ENCODE assay signal across 29 mouse cellular contexts in the genomic region with DNA sequence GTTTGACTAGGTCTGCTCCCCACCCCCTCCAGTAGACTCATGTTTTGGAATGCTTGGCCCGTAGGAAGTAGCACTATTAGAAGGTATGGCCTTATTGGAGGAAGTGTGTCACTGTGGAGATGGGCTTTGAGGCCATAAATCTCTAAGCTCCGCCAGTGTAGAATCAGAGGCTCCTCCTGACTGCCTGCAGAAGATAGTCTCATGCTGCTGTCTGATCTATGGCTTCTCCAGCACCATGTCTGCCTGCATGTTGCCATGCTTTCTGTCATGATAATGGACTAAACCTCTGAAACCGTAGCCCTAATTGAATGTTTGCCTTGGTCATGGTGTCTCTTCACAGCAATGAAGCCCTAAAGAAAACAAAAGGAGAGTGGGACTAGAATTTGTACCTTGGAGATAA. TPM values are rescaled to one million over a fixed set of nuclear protein-coding genes. Genes with fewer than 3 reads are reported as not detected.
DNase-seq lines count a peak whose midpoint lies in the region; ATAC-seq and TF ChIP-seq lines count a peak whose summit lies in the region.
"Had no signal": no experiment of that assay in that cellular context is flagged by ENCODE, and none has a peak within 500 bp of the region (broad histone marks: within the 10 kb centered on the region; RNA-seq: fewer than 3 reads in every experiment).

No protein-coding gene starts in this region.

- H3K4me1 ChIP-seq in heart, embryonic 16.5 days (ENCODE audit: control insufficient read depth, insufficient read depth, low read length) = peaks cover 11% of the 10 kb centered on the region; the same call in 1 of the 2 replicates
- peaks cover 10% of the 10 kb centered on the region; the same call in 1 of the 2 replicates for H3K4me1 ChIP-seq in midbrain, embryonic 15.5 days
- peaks cover 4% of the 10 kb centered on the region; the same call in 1 of the 2 replicates for H3K4me1 ChIP-seq in midbrain, embryonic 14.5 days (ENCODE audit: control insufficient read depth, insufficient read depth, low read length)
- H3K4me1 ChIP-seq: hindbrain, embryonic 10.5 days had no signal

- H3K27ac ChIP-seq in heart, embryonic 16.5 days (ENCODE audit: low read length) = 0 out of 2 replicates have a peak overlapping the region, but pooled peaks have one; percentile 4
- peak overlapping the region; percentile 59 for H3K27ac ChIP-seq in layer of hippocampus, adult 2 months
- 0 out of 2 replicates have a peak overlapping the region, but pooled peaks have one; percentile 34 for H3K27ac ChIP-seq in midbrain, embryonic 15.5 days
- H3K27ac ChIP-seq in midbrain, embryonic 14.5 days (replicated peaks; ENCODE audit: low read depth, low read length) = no peak overlapping the region
- H3K27ac ChIP-seq: heart, embryonic 10.5 days; hindbrain, embryonic 10.5 days; hindbrain, embryonic 15.5 days; limb, embryonic 12.5 days; liver, embryonic 14.5 days; midbrain, embryonic 13.5 days; neural tube, embryonic 13.5 days had no signal

- DNase-seq in heart, adult 18-20 months = no peak
- DNase-seq in layer of hippocampus, adult 2 months (ENCODE audit: low spot score in 2 of 2) = no peak
- DNase-seq in layer of hippocampus, postnatal 10 days (ENCODE audit: low spot score in 2 of 2) = no peak
- no peak for DNase-seq in midbrain, embryonic 14.5 days
- no peak for DNase-seq in adrenal gland, adult 2 months
- DNase-seq: adrenal gland, postnatal 36 days; cerebellum, adult 18-20 months; cerebellum, postnatal 10 days; heart, postnatal 10 days; kidney, adult 8-10 months; kidney, postnatal 36 days; lung, adult 2 months; lung, postnatal 14 days; right cerebral cortex, postnatal 4 days; thymus, adult 2 months; thymus, postnatal 36 days had no signal

- H3K27me3 ChIP-seq in heart, embryonic 16.5 days (ENCODE audit: control insufficient read depth, insufficient read depth, low read length) = no peaks in the 10 kb centered on the region
- H3K27me3 ChIP-seq in midbrain, embryonic 15.5 days (replicated peaks) = no peaks in the 10 kb centered on the region
- no peaks in the 10 kb centered on the region for H3K27me3 ChIP-seq in midbrain, embryonic 14.5 days (ENCODE audit: control insufficient read depth, insufficient read depth, low read length)
- H3K27me3 ChIP-seq: hindbrain, embryonic 15.5 days; limb, embryonic 12.5 days; midbrain, embryonic 13.5 days; neural tube, embryonic 13.5 days had no signal

- ATAC-seq in heart, embryonic 16.5 days (replicated peaks; ENCODE audit: extremely low read depth, insufficient read depth, low FRiP score) = no peak
- ATAC-seq in midbrain, embryonic 15.5 days (replicated peaks) = no peak
- ATAC-seq in midbrain, embryonic 14.5 days (ENCODE audit: low FRiP score, low TSS enrichment) = no peak
- ATAC-seq in megakaryocyte-erythroid progenitor cell, adult 5-6 weeks (replicated peaks; ENCODE audit: low FRiP score, low TSS enrichment, poor library complexity, severe bottlenecking) = peak; percentile 70
- ATAC-seq: forebrain, embryonic 16.5 days; inflammation-experienced regulatory T-cells, adult 6 months; midbrain, embryonic 13.5 days had no signal

- no peak overlapping the region for H3K9ac ChIP-seq in heart, embryonic 16.5 days (ENCODE audit: low read length)
- H3K9ac ChIP-seq in midbrain, embryonic 15.5 days = no peak overlapping the region
- H3K9ac ChIP-seq in midbrain, embryonic 14.5 days (replicated peaks; ENCODE audit: low read length) = no peak overlapping the region
- H3K9ac ChIP-seq: hindbrain, embryonic 15.5 days; limb, embryonic 12.5 days; liver, embryonic 14.5 days; midbrain, embryonic 13.5 days; neural tube, embryonic 13.5 days had no signal

- H3K36me3 ChIP-seq in heart, embryonic 16.5 days (ENCODE audit: control insufficient read depth, insufficient read depth) = no peaks in the 10 kb centered on the region
- no peaks in the 10 kb centered on the region for H3K36me3 ChIP-seq in midbrain, embryonic 15.5 days (replicated peaks)
- no peaks in the 10 kb centered on the region for H3K36me3 ChIP-seq in midbrain, embryonic 14.5 days (ENCODE audit: control insufficient read depth, insufficient read depth, low read length)
- H3K36me3 ChIP-seq: heart, embryonic 10.5 days; hindbrain, embryonic 15.5 days; midbrain, embryonic 13.5 days; neural tube, embryonic 13.5 days had no signal

- H3K4me3 ChIP-seq in heart, embryonic 16.5 days (ENCODE audit: low read length) = no peak overlapping the region
- no peak overlapping the region for H3K4me3 ChIP-seq in layer of hippocampus, adult 2 months
- no peak overlapping the region for H3K4me3 ChIP-seq in midbrain, embryonic 15.5 days
- no peak overlapping the region for H3K4me3 ChIP-seq in midbrain, embryonic 14.5 days (replicated peaks; ENCODE audit: low read depth, low read length)
- H3K4me3 ChIP-seq: erythroblast, embryonic 14.5 days; heart, embryonic 10.5 days; hindbrain, embryonic 10.5 days; hindbrain, embryonic 15.5 days; limb, embryonic 12.5 days; midbrain, embryonic 13.5 days; neural tube, embryonic 13.5 days had no signal

- TF ChIP-seq CTCF in layer of hippocampus, adult 2 months (conservative IDR thresholded peaks at IDR 0.05) = no peak

- WGBS in heart, embryonic 16.5 days = 54% methylated on average over 3 of the region's 3 CpGs
- WGBS in midbrain, embryonic 15.5 days = 70% methylated on average over 3 of the region's 3 CpGs
- 76% methylated on average over 3 of the region's 3 CpGs for WGBS in midbrain, embryonic 14.5 days

- no peaks in the 10 kb centered on the region for H3K9me3 ChIP-seq in heart, embryonic 16.5 days (replicated peaks; ENCODE audit: control insufficient read depth, low read length)
- no peaks in the 10 kb centered on the region for H3K9me3 ChIP-seq in midbrain, embryonic 15.5 days
- no peaks in the 10 kb centered on the region for H3K9me3 ChIP-seq in midbrain, embryonic 14.5 days (ENCODE audit: control insufficient read depth, low read length)
- H3K9me3 ChIP-seq: heart, embryonic 10.5 days; hindbrain, embryonic 10.5 days; hindbrain, embryonic 15.5 days; limb, embryonic 12.5 days; midbrain, embryonic 13.5 days; neural tube, embryonic 13.5 days had no signal

- H3K4me2 ChIP-seq in heart, embryonic 16.5 days (ENCODE audit: low read depth, low read length) = no peak overlapping the region
- H3K4me2 ChIP-seq in midbrain, embryonic 15.5 days = no peak overlapping the region
- H3K4me2 ChIP-seq in midbrain, embryonic 14.5 days (ENCODE audit: low read length) = no peak overlapping the region
- H3K4me2 ChIP-seq: hindbrain, embryonic 15.5 days; limb, embryonic 12.5 days; midbrain, embryonic 13.5 days; neural tube, embryonic 13.5 days had no signal

RNA-seq across cellular contexts. Expression of a gene that starts 26.7 kb away (rescaled TPM):
- polyA plus RNA-seq in heart, embryonic 16.5 days (2015; fragmentation: Nextera tagmentation; extraction: Ambion mirVana) = 30.7 and 32.3 TPM in 2 replicates
- total RNA-seq in heart, adult 18-20 months (2021) = 10 to 100 TPM; 29.6 to 32.0 TPM
- total RNA-seq in layer of hippocampus, adult 2 months (2021) = 10 to 100 TPM; 51.3 to 62.7 TPM
- 10 to 100 TPM; 57.4 to 64.2 TPM for total RNA-seq in layer of hippocampus, postnatal 10 days (2021)
- 59.9 and 60.9 TPM in 2 replicates for polyA plus RNA-seq in midbrain, embryonic 15.5 days (2015; fragmentation: Nextera tagmentation; extraction: Ambion mirVana)
- polyA plus RNA-seq in midbrain, embryonic 14.5 days (2014; fragmentation: Nextera tagmentation; extraction: Ambion mirVana) = 68.5 and 93.6 TPM in 2 replicates
- 118 and 133 TPM in 2 replicates for total RNA-seq in megakaryocyte-erythroid progenitor cell, adult 5-6 weeks (2014; fragmentation: Nextera tagmentation)
- 47.3 and 57.1 TPM in 2 replicates for total RNA-seq in megakaryocyte-erythroid progenitor cell, adult 5-6 weeks (2017)
- total RNA-seq in adrenal gland, adult 2 months (2021) = 10 to 100 TPM; 81.1 to 97.5 TPM
- polyA plus RNA-seq in adrenal gland, adult 2 months (2012; rRNA removed) = 50.2 and 52.2 TPM in 2 replicates
